28 mouse cellular contexts compared by ENCODE assay signal in the genomic region with DNA sequence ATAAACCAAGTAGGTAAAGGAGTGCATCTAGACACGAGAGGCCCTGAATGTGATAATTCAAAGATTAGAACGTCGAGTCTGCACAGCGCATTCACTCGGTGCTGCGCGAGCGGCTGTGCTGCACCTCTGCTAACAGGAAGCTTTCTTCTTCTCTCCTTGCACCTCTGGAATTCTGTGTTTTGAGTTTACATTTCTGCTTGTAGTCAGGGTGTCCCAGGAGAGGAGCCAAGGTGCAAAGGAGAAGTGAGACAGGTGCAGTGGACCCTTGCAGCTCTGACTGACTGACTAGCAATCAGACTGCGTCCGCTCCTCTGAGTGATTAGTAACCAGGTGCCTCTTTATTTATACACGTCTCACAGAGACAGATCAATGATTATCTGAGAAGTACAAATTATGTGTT. TPM values are rescaled to one million over a fixed set of nuclear protein-coding genes. Genes with fewer than 3 reads are reported as not detected.
A peak's percentile ranks its signal among the peaks of the same experiment; 100 is the strongest.
DNase-seq lines count a peak whose midpoint lies in the region; ATAC-seq lines count a peak whose summit lies in the region.
"Had no signal": no experiment of that assay in that cellular context is flagged by ENCODE, and none has a peak within 500 bp of the region (broad histone marks: within the 10 kb centered on the region; RNA-seq: fewer than 3 reads in every experiment).

No protein-coding gene starts in this region.

- H3K36me3 ChIP-seq in intestine, embryonic 16.5 days (ENCODE audit: control insufficient read depth, insufficient read depth, low read length) = no peaks in the 10 kb centered on the region
- no peaks in the 10 kb centered on the region for H3K36me3 ChIP-seq in intestine, embryonic 15.5 days
- peaks cover 6% of the 10 kb centered on the region; the same call in 1 of the 2 replicates for H3K36me3 ChIP-seq in splenic B cell, adult 2 months (ENCODE audit: control insufficient read depth, insufficient read depth, low read length, poor library complexity, severe bottlenecking)
- H3K36me3 ChIP-seq in forebrain, embryonic 14.5 days (ENCODE audit: control insufficient read depth, insufficient read depth, low read length) = no peaks in the 10 kb centered on the region
- H3K36me3 ChIP-seq: embryonic facial prominence, embryonic 12.5 days; forebrain, embryonic 12.5 days; heart, embryonic 13.5 days; midbrain, embryonic 12.5 days; neural tube, embryonic 15.5 days had no signal

- H3K4me3 ChIP-seq in intestine, embryonic 16.5 days (ENCODE audit: low read length) = no peak overlapping the region
- H3K4me3 ChIP-seq in intestine, embryonic 15.5 days (replicated peaks) = no peak overlapping the region
- H3K4me3 ChIP-seq in forebrain, embryonic 14.5 days (ENCODE audit: low read depth, low read length) = no peak overlapping the region
- H3K4me3 ChIP-seq: embryonic facial prominence, embryonic 12.5 days; forebrain, embryonic 12.5 days; heart, embryonic 13.5 days; left cerebral cortex, adult 2 months; midbrain, embryonic 12.5 days; neural tube, embryonic 15.5 days had no signal

- H3K9ac ChIP-seq in intestine, embryonic 16.5 days (ENCODE audit: low read depth, low read length) = no peak overlapping the region
- H3K9ac ChIP-seq in intestine, embryonic 15.5 days = no peak overlapping the region
- H3K9ac ChIP-seq in forebrain, embryonic 14.5 days (ENCODE audit: low read length) = no peak overlapping the region
- H3K9ac ChIP-seq: embryonic facial prominence, embryonic 12.5 days; forebrain, embryonic 12.5 days; heart, embryonic 13.5 days; midbrain, embryonic 12.5 days; neural tube, embryonic 15.5 days had no signal

- H3K4me1 ChIP-seq in intestine, embryonic 16.5 days (ENCODE audit: control insufficient read depth, insufficient read depth, low read length) = peaks cover 9% of the 10 kb centered on the region
- no peaks in the 10 kb centered on the region for H3K4me1 ChIP-seq in intestine, embryonic 15.5 days (replicated peaks)
- peaks cover 2% of the 10 kb centered on the region; the same call in 1 of the 2 replicates for H3K4me1 ChIP-seq in forebrain, embryonic 14.5 days (ENCODE audit: control insufficient read depth, insufficient read depth, low read length)

- 0 out of 2 replicates have a peak, but pooled peaks have one; percentile 3 for ATAC-seq in intestine, embryonic 16.5 days
- ATAC-seq in intestine, embryonic 15.5 days = no peak
- no peak for ATAC-seq in forebrain, embryonic 14.5 days
- ATAC-seq: hindbrain, postnatal 0 days had no signal

- H3K27me3 ChIP-seq in intestine, embryonic 16.5 days (replicated peaks; ENCODE audit: control insufficient read depth, insufficient read depth, low read length) = no peaks in the 10 kb centered on the region
- H3K27me3 ChIP-seq in intestine, embryonic 15.5 days (replicated peaks) = no peaks in the 10 kb centered on the region
- H3K27me3 ChIP-seq in splenic B cell, adult 2 months (ENCODE audit: control insufficient read depth, insufficient read depth, low read length, poor library complexity, severe bottlenecking) = no peaks in the 10 kb centered on the region
- H3K27me3 ChIP-seq in forebrain, embryonic 14.5 days (replicated peaks; ENCODE audit: control insufficient read depth, insufficient read depth, low read length) = no peaks in the 10 kb centered on the region

- H3K4me2 ChIP-seq in intestine, embryonic 16.5 days (ENCODE audit: low read depth, low read length) = no peak overlapping the region
- no peak overlapping the region for H3K4me2 ChIP-seq in intestine, embryonic 15.5 days (replicated peaks)
- H3K4me2 ChIP-seq in forebrain, embryonic 14.5 days (ENCODE audit: low read length) = no peak overlapping the region
- H3K4me2 ChIP-seq: embryonic facial prominence, embryonic 12.5 days; forebrain, embryonic 12.5 days; heart, embryonic 13.5 days; liver, embryonic 11.5 days; midbrain, embryonic 12.5 days; neural tube, embryonic 15.5 days had no signal

- H3K9me3 ChIP-seq in intestine, embryonic 16.5 days (ENCODE audit: control insufficient read depth, low read length) = no peaks in the 10 kb centered on the region
- H3K9me3 ChIP-seq in intestine, embryonic 15.5 days = no peaks in the 10 kb centered on the region
- no peaks in the 10 kb centered on the region for H3K9me3 ChIP-seq in forebrain, embryonic 14.5 days (replicated peaks; ENCODE audit: control insufficient read depth, low read length)
- H3K9me3 ChIP-seq: embryonic facial prominence, embryonic 12.5 days; forebrain, embryonic 12.5 days; heart, embryonic 13.5 days; midbrain, embryonic 12.5 days; neural tube, embryonic 15.5 days had no signal

- DNase-seq in spleen, postnatal 36 days (ENCODE audit: low spot score in 2 of 2) = peak; percentile 74 to 75
- no peak for DNase-seq in spleen, postnatal 14 days (ENCODE audit: low spot score in 2 of 2)
- DNase-seq in kidney, postnatal 10 days = peak; percentile 54
- DNase-seq in splenic B cell, adult 2 months (ENCODE audit: low read depth, low spot score) = peak; percentile 91
- no peak for DNase-seq in layer of hippocampus, postnatal 25 days (ENCODE audit: extremely low spot score in 1 of 2, low spot score in 1 of 2)
- no peak for DNase-seq in forebrain, embryonic 14.5 days (ENCODE audit: low spot score)
- DNase-seq: adrenal gland, adult 2 months; cerebellum, adult 11 months; cerebellum, postnatal 14 days; gastrocnemius, postnatal 14 days; heart, adult 11 months; heart, postnatal 14 days; layer of hippocampus, adult 9-11 months; lung, adult 18-20 months; lung, postnatal 14 days; thymus, adult 2 months; thymus, postnatal 4 days had no signal

- H3K27ac ChIP-seq in intestine, embryonic 16.5 days (ENCODE audit: low read length) = no peak overlapping the region
- no peak overlapping the region for H3K27ac ChIP-seq in intestine, embryonic 15.5 days
- no peak overlapping the region for H3K27ac ChIP-seq in forebrain, embryonic 14.5 days (ENCODE audit: low read depth, low read length)
- H3K27ac ChIP-seq: embryonic facial prominence, embryonic 12.5 days; forebrain, embryonic 12.5 days; heart, embryonic 13.5 days; hindbrain, postnatal 0 days; left cerebral cortex, adult 2 months; midbrain, embryonic 12.5 days; neural tube, embryonic 15.5 days; stomach, postnatal 0 days had no signal

- 58% methylated on average over 11 of the region's 11 CpGs for WGBS in intestine, embryonic 16.5 days
- WGBS in intestine, embryonic 15.5 days = 61% methylated on average over 11 of the region's 11 CpGs
- WGBS in forebrain, embryonic 14.5 days = 79% methylated on average over 11 of the region's 11 CpGs

RNA-seq across cellular contexts. Expression of gene Gm12184, which starts 16.7 kb away (rescaled TPM):
- 1.3 and 1.4 TPM in 2 replicates for polyA plus RNA-seq in intestine, embryonic 16.5 days (2015; fragmentation: Nextera tagmentation; extraction: Ambion mirVana)
- polyA plus RNA-seq in intestine, embryonic 15.5 days (2015; fragmentation: Nextera tagmentation; extraction: Ambion mirVana) = 3.7 and 5.4 TPM in 2 replicates
- total RNA-seq in layer of hippocampus, postnatal 25 days (2021) = 1 to 10 TPM in 1 of 2 experiments, under 1 TPM in 1; 0.66 to 2.3 TPM
- 3.5 and 3.6 TPM in 2 replicates for polyA plus RNA-seq in forebrain, embryonic 14.5 days (2014; fragmentation: Nextera tagmentation; extraction: Ambion mirVana)

RNA-seq across cellular contexts. Expression of gene Trim7, which starts 17.3 kb away (rescaled TPM):
- polyA plus RNA-seq in intestine, embryonic 16.5 days (2015; fragmentation: Nextera tagmentation; extraction: Ambion mirVana) = 0.78 and 1.2 TPM in 2 replicates
- 1.1 and 2.7 TPM in 2 replicates for polyA plus RNA-seq in intestine, embryonic 15.5 days (2015; fragmentation: Nextera tagmentation; extraction: Ambion mirVana)
- 1 to 10 TPM; 1.6 to 2.1 TPM for total RNA-seq in layer of hippocampus, postnatal 25 days (2021)
- 0.61 and 1.3 TPM in 2 replicates for polyA plus RNA-seq in forebrain, embryonic 14.5 days (2014; fragmentation: Nextera tagmentation; extraction: Ambion mirVana)

RNA-seq across cellular contexts. Expression of gene Trim41, which starts 26.0 kb away (rescaled TPM):
- polyA plus RNA-seq in intestine, embryonic 16.5 days (2015; fragmentation: Nextera tagmentation; extraction: Ambion mirVana) = 4.1 and 5.9 TPM in 2 replicates
- 4.1 and 6.4 TPM in 2 replicates for polyA plus RNA-seq in intestine, embryonic 15.5 days (2015; fragmentation: Nextera tagmentation; extraction: Ambion mirVana)
- 10 to 100 TPM; 50.1 to 50.4 TPM for total RNA-seq in layer of hippocampus, postnatal 25 days (2021)
- polyA plus RNA-seq in forebrain, embryonic 14.5 days (2014; fragmentation: Nextera tagmentation; extraction: Ambion mirVana) = 3.2 and 4.0 TPM in 2 replicates

RNA-seq across cellular contexts. Expression of gene Irgm1, which starts 28.3 kb away (rescaled TPM):
- polyA plus RNA-seq in intestine, embryonic 16.5 days (2015; fragmentation: Nextera tagmentation; extraction: Ambion mirVana) = 15.6 and 15.8 TPM in 2 replicates
- polyA plus RNA-seq in intestine, embryonic 15.5 days (2015; fragmentation: Nextera tagmentation; extraction: Ambion mirVana) = 16.0 and 16.4 TPM in 2 replicates
- 1 to 10 TPM; 4.4 TPM for total RNA-seq in layer of hippocampus, postnatal 25 days (2021)
- 1.9 and 2.2 TPM in 2 replicates for polyA plus RNA-seq in forebrain, embryonic 14.5 days (2014; fragmentation: Nextera tagmentation; extraction: Ambion mirVana)

RNA-seq across cellular contexts. Expression of gene Rack1, which starts 43.1 kb away (rescaled TPM):
- 713 and 755 TPM in 2 replicates for polyA plus RNA-seq in intestine, embryonic 16.5 days (2015; fragmentation: Nextera tagmentation; extraction: Ambion mirVana)
- polyA plus RNA-seq in intestine, embryonic 15.5 days (2015; fragmentation: Nextera tagmentation; extraction: Ambion mirVana) = 815 and 831 TPM in 2 replicates
- 100 to 1,000 TPM; 227 to 260 TPM for total RNA-seq in layer of hippocampus, postnatal 25 days (2021)
- 553 and 718 TPM in 2 replicates for polyA plus RNA-seq in forebrain, embryonic 14.5 days (2014; fragmentation: Nextera tagmentation; extraction: Ambion mirVana)

Comparison
In these comparisons a context has a peak if more than half of its experiments do, and no peak if none do; other contexts are left out.
1. DNase-seq: peak in spleen, postnatal 36 days (2 of 2), kidney, postnatal 10 days (single experiment) and splenic B cell, adult 2 months (single experiment); none in spleen, postnatal 14 days (0 of 2), layer of hippocampus, postnatal 25 days (0 of 2) and forebrain, embryonic 14.5 days (single experiment).